Mouse (Mus musculus) CD4-positive naive resting alpha-beta T cell, adult 57 days (primary cell): Measurements from ENCODE around the gene Lamb2. TPM values are rescaled to one million over a fixed set of nuclear protein-coding genes. Genes with fewer than 3 reads are reported as not detected.

ENCODE experiments used
- total RNA-seq: library from RNA; stranded (reverse); gene quantifications from one replicate; pipeline ENCODE4 v1.2.4, GENCODE M21; 2023

Gene Lamb2
- total RNA-seq: 2.4 TPM

GRCm38 (mm10) chr9:108479721-108480351, at the start of gene Lamb2:
Gene Lamb2, plus strand, starts transcription at chr9:108479736.

GRCm38 (mm10) chr9:108436182-108436581, 43.4 kb upstream of the Lamb2 start, which contains the start of gene BC048562:
Gene BC048562, plus strand, starts transcription at chr9:108436482.

GRCm38 (mm10) chr9:108460319-108461178, 19.0 kb upstream of the Lamb2 start, which contains the start of gene Ccdc71:
Gene Ccdc71, plus strand, starts transcription at chr9:108460527.

GRCm38 (mm10) chr9:108461181-108461631, 18.3 kb upstream of the Lamb2 start, which contains the start of gene Klhdc8b:
Gene Klhdc8b, minus strand, starts transcription at chr9:108461581.

GRCm38 (mm10) chr9:108490559-108491285, 11.2 kb downstream of the Lamb2 start, which contains the start of gene Usp19:
Gene Usp19, plus strand, starts transcription at chr9:108490602.

GRCm38 (mm10) chr9:108507619-108508434, 28.3 kb downstream of the Lamb2 start, which contains the start of gene Qars:
Gene Qars, plus strand, starts transcription at chr9:108507706.

GRCm38 (mm10) chr9:108516380-108517251, 37.1 kb downstream of the Lamb2 start, which contains the start of gene Qrich1:
Gene Qrich1, plus strand, starts transcription at chr9:108516806.

Other genes with a start within 250 kb of the Lamb2 start
- 28.7 TPM for gene Dag1, start 215.8 kb upstream of the Lamb2 start, total RNA-seq
- 4.9 TPM for gene Nicn1, start 189.3 kb upstream of the Lamb2 start, total RNA-seq
- 1.7 TPM for gene Amt, start 182.9 kb upstream of the Lamb2 start, total RNA-seq
- 361 TPM for gene Rhoa, start 173.6 kb upstream of the Lamb2 start, total RNA-seq
- gene Tcta, start 173.6 kb upstream of the Lamb2 start, total RNA-seq: 9.9 TPM
- 247 TPM for gene Gpx1, start 140.8 kb upstream of the Lamb2 start, total RNA-seq
- gene Usp4, start 131.9 kb upstream of the Lamb2 start, total RNA-seq: 140 TPM
- 6.2 TPM for gene 1700102P08Rik, start 86.9 kb upstream of the Lamb2 start, total RNA-seq
- not detected for gene Ccdc36, start 51.3 kb upstream of the Lamb2 start, total RNA-seq
- gene BC048562, start 43.3 kb upstream of the Lamb2 start, total RNA-seq: not detected
- 25.0 TPM for gene Ccdc71, start 19.2 kb upstream of the Lamb2 start, total RNA-seq
- 4.3 TPM for gene Klhdc8b, start 18.2 kb upstream of the Lamb2 start, total RNA-seq
- gene Usp19, start 10.9 kb downstream of the Lamb2 start, total RNA-seq: 305 TPM
- 180 TPM for gene Qars, start 28.0 kb downstream of the Lamb2 start, total RNA-seq
- 222 TPM for gene Qrich1, start 37.1 kb downstream of the Lamb2 start, total RNA-seq
- 204 TPM for gene Impdh2, start 80.5 kb downstream of the Lamb2 start, total RNA-seq
- 18.4 TPM for gene Ndufaf3, start 87.7 kb downstream of the Lamb2 start, total RNA-seq
- 48.9 TPM for gene Dalrd3, start 90.2 kb downstream of the Lamb2 start, total RNA-seq
- 30.9 TPM for gene Wdr6, start 99.0 kb downstream of the Lamb2 start, total RNA-seq
- 8.6 TPM for gene P4htm, start 117.9 kb downstream of the Lamb2 start, total RNA-seq
- 149 TPM for gene Arih2, start 169.7 kb downstream of the Lamb2 start, total RNA-seq
- 19.7 TPM for gene Slc25a20, start 182.4 kb downstream of the Lamb2 start, total RNA-seq
- gene Prkar2a, start 209.6 kb downstream of the Lamb2 start, total RNA-seq: 10.8 TPM